Mouse (Mus musculus) erythroblast, adult 5-6 weeks (primary cell): ENCODE measurements around the gene Gjc1. TPM values are rescaled to one million over a fixed set of nuclear protein-coding genes. Genes with fewer than 3 reads are reported as not detected.

Experiments
- ATAC-seq: replicated peaks from 2 replicates; pipeline ENCODE4 v1.8.0; 2016; ENCODE audit warnings: moderate number of reproducible peaks, mild to moderate bottlenecking, moderate TSS enrichment, inconsistent platforms; ENCODE audit not compliant: poor library complexity, low FRiP score, severe bottlenecking
- total RNA-seq, 2 experiments: library from RNA; stranded (forward) in 1 of 2; stranded (reverse) in 1 of 2; fragments of 150-400 nt in 1 of 2; fragments of 200-764, 138-1000 nt in 1 of 2; gene quantifications; 2 replicates each; pipeline versions ENCODE4 v1.2.3 to v1.2.4; 2015 to 2017; ENCODE audit warnings: low replicate concordance in 2 of 2

Gjc1 gene
- total RNA-seq, 2 experiments from 2014 or later: 0.09 TPM; not detected in 1

DNA sequence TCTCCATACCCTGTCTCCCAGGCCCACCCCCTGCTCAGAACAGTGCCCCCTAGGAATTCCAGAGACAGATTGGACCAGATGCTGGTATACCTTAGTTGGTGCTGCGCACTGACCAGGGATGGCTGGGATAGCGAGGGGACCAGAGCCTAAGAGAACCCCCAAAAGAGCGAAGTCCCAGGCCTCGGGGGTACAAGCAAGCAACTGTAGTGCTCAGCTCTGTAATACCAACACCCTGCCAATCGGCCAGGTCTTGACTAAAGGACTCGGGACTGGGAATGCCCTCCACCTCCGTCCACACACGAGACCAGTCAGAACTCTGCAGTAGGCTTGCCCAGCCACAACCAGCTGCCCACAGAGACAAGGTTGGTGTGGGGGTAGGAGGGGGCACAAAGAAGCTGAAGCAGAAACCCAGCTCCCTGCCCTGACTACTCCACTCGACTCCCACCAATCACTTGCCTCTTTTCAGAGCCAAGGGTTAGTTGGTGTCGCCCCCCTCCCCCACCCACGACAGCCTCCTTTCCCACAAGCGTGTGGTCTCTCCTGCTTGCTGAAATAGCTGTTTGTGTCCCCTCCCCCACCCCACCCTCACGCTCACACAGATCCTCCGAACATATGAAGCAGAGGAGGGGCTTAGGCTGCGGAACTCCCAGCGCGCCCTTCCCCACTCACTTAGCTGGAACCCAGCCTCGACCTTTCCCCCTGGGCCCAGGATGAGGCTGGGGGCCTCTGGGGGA, 65.7 kb downstream of the Gjc1 start:
- no peak for ATAC-seq

DNA sequence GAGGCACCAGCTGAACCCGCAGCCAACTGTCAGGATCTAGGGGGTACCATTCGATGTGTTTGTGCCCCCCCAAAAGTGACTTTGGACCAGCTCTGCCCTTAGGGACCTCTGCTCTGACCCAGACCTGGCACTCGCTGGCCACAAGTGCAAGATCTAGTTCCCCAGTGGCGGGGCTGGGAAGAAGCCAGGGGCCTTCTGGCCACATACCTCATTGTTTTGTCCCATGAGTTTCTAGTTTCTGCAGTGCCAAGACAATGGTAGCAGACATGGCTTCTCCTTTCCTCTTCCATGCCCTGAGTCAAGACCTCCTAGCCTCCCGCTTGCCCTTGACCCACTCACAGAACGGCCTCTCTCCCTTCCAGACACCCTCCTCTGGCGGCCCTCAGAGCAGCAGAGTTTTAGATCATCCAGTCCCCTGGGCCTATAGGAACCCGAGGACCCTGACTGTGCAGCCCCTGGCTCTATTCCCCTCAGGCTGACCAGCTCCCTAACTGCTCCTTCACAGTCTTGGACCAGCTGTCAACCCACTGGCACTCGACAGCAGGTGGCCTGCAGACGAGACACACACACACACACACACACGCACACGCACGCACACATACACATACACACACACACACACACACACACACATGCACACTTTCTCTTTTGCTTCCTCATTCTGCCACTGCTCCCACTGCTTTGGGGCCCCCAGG, 66.5 kb downstream of the Gjc1 start:
- no peak for ATAC-seq

DNA sequence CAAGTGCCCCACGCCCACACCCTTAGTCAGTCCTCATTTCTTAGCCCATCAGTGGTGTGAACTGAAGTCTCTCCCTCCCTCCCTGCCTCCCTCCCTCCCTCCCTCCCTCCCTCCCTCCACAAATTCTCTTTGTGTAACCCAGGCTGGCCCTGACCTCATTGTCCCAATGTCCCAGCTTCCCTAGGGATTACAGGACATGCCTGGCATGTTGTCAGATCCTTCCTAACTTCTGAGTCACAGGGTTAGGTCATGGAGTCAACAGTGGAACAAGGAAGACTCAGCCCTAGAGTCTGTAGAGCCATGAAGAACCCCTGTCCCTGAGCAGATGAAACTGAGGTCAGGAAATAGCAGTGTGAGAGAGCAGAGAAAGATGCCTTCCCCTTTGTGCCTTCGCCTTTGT, 69.8 kb downstream of the Gjc1 start:
- no peak for ATAC-seq

Other genes with a start within 250 kb of the Gjc1 start
- gene Gm11627, start 240.2 kb downstream of the Gjc1 start, total RNA-seq (2015; ENCODE audit: low replicate concordance): not detected in 2 replicates
- gene Gm11627, start 240.2 kb downstream of the Gjc1 start, total RNA-seq (2017; ENCODE audit: low replicate concordance): not detected in 2 replicates
- gene Fzd2, start 215.3 kb downstream of the Gjc1 start, total RNA-seq (2015; ENCODE audit: low replicate concordance): not detected in 2 replicates
- gene Fzd2, start 215.3 kb downstream of the Gjc1 start, total RNA-seq (2017; ENCODE audit: low replicate concordance): not detected in 2 replicates
- gene Meioc, start 156.0 kb downstream of the Gjc1 start, total RNA-seq (2015; ENCODE audit: low replicate concordance): not detected in 2 replicates
- gene Meioc, start 156.0 kb downstream of the Gjc1 start, total RNA-seq (2017; ENCODE audit: low replicate concordance): not detected in 2 replicates
- gene Ccdc43, start 121.9 kb downstream of the Gjc1 start, total RNA-seq (2015; ENCODE audit: low replicate concordance): 4.4 and 8.1 TPM in 2 replicates
- 2.9 and 12.0 TPM in 2 replicates for gene Ccdc43, start 121.9 kb downstream of the Gjc1 start, total RNA-seq (2017; ENCODE audit: low replicate concordance)
- not detected in 2 replicates for gene Adam11, start 58.3 kb downstream of the Gjc1 start, total RNA-seq (2015; ENCODE audit: low replicate concordance)
- not detected in 2 replicates for gene Adam11, start 58.3 kb downstream of the Gjc1 start, total RNA-seq (2017; ENCODE audit: low replicate concordance)
- gene Higd1b, start 16.1 kb upstream of the Gjc1 start, total RNA-seq (2015; ENCODE audit: low replicate concordance): not detected in 2 replicates
- gene Higd1b, start 16.1 kb upstream of the Gjc1 start, total RNA-seq (2017; ENCODE audit: low replicate concordance): not detected in 2 replicates
- gene Eftud2, start 61.3 kb upstream of the Gjc1 start, total RNA-seq (2015; ENCODE audit: low replicate concordance): 49.8 and 53.9 TPM in 2 replicates
- 45.0 and 54.5 TPM in 2 replicates for gene Eftud2, start 61.3 kb upstream of the Gjc1 start, total RNA-seq (2017; ENCODE audit: low replicate concordance)
- gene Ccdc103, start 61.5 kb upstream of the Gjc1 start, total RNA-seq (2015; ENCODE audit: low replicate concordance): not detected in 2 replicates
- not detected in 2 replicates for gene Ccdc103, start 61.5 kb upstream of the Gjc1 start, total RNA-seq (2017; ENCODE audit: low replicate concordance)
- not detected in 2 replicates for gene Fam187a, start 65.5 kb upstream of the Gjc1 start, total RNA-seq (2015; ENCODE audit: low replicate concordance)
- gene Fam187a, start 65.5 kb upstream of the Gjc1 start, total RNA-seq (2017; ENCODE audit: low replicate concordance): not detected in 2 replicates
- gene Gfap, start 81.2 kb upstream of the Gjc1 start, total RNA-seq (2015; ENCODE audit: low replicate concordance): 26.9 and 33.2 TPM in 2 replicates
- gene Gfap, start 81.2 kb upstream of the Gjc1 start, total RNA-seq (2017; ENCODE audit: low replicate concordance): 46.3 and 50.4 TPM in 2 replicates
- gene Kif18b, start 105.4 kb upstream of the Gjc1 start, total RNA-seq (2015; ENCODE audit: low replicate concordance): 10.4 and 10.7 TPM in 2 replicates
- 18.1 TPM in 2 replicates for gene Kif18b, start 105.4 kb upstream of the Gjc1 start, total RNA-seq (2017; ENCODE audit: low replicate concordance)
- gene C1ql1, start 127.0 kb upstream of the Gjc1 start, total RNA-seq (2015; ENCODE audit: low replicate concordance): not detected in 2 replicates
- gene C1ql1, start 127.0 kb upstream of the Gjc1 start, total RNA-seq (2017; ENCODE audit: low replicate concordance): not detected in 2 replicates
- 17.8 and 31.3 TPM in 2 replicates for gene Nmt1, start 208.5 kb upstream of the Gjc1 start, total RNA-seq (2015; ENCODE audit: low replicate concordance)
- 16.9 and 17.3 TPM in 2 replicates for gene Nmt1, start 208.5 kb upstream of the Gjc1 start, total RNA-seq (2017; ENCODE audit: low replicate concordance)
- 16.3 and 25.5 TPM in 2 replicates for gene Dcakd, start 208.6 kb upstream of the Gjc1 start, total RNA-seq (2015; ENCODE audit: low replicate concordance)
- gene Dcakd, start 208.6 kb upstream of the Gjc1 start, total RNA-seq (2017; ENCODE audit: low replicate concordance): 6.8 and 26.4 TPM in 2 replicates